Mouse (Mus musculus): Measurements from ENCODE around the gene Elac2.

The Elac2 gene

GRCm38 (mm10) chr11:64978720-64979488 is at the start of gene Elac2:
TSS of gene Elac2 (plus strand) at chr11:64979038.
- peak; percentile 99 for DNase-seq

- no peak for DNase-seq
Observed at GRCm38 (mm10) chr11:64929130-64929529, 49.7 kb upstream of the Elac2 start.

- no peak for DNase-seq
Observed at GRCm38 (mm10) chr11:64931060-64931770, 47.6 kb upstream of the Elac2 start.

DNA sequence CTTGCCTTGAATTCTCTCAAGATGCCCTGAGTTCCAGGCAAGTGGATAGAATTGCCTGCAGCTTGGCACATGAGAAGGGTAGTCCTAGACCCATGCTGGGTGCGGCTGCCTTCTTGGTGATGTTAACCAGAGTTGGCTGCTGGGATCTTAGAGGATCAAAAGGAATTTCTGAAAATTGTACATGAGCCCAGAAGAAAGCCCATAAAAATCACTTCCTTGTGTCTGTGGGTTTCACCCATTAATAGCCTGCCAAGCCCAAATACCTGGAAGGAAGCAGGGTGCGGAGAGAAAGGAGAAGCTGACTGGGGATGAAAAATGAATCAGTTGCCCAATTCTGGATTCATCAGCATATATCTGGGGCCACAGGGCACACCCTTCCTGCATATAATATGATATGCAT is 41.6 kb upstream of the Elac2 start:
- no peak for DNase-seq

- no peak for DNase-seq
Observed at GRCm38 (mm10) chr11:64941193-64941592, 37.6 kb upstream of the Elac2 start.

DNA sequence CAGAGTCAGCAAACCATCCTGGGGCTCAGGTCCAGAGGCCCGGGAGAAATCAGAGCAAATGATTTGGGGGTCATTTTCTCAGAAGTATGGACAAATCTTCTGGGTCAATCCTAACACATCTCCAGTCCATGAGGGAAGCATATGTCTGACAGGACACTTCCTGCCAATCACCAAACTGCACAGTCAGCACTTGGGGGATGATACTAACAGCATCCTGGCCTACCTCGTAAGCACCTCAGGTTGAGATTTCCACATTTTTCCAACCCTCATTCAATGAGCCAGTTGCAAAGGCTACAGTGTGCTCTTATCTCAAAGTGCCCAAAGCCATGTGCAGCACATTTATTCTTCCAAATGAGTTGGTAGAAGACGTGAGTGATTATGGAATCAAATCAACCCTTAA is 29.1 kb upstream of the Elac2 start:
- no peak for DNase-seq

GRCm38 (mm10) chr11:64956962-64957729 is 21.7 kb upstream of the Elac2 start:
- DNase-seq = no peak

DNA sequence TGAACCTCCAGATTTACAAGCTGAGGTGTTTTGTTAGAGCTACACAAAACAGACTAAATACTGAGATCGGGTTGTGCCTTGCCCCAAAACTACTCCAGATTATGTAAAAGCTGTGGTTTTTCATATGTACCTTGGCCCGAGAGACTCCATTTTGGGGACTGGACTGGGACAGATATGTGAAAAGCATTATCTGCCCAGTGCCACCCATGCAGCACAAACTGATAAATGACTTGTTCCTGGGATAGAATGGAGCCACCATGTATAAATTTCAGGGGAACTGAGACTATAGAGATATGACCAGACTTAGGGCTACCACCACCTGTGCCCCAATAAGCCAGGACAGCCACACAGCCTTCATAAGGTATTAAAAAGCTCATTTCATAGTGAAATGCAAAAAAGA is 16.2 kb upstream of the Elac2 start:
- DNase-seq = no peak

- DNase-seq = peak; percentile 61
Observed at GRCm38 (mm10) chr11:64968507-64968906, 10.3 kb upstream of the Elac2 start.

DNA sequence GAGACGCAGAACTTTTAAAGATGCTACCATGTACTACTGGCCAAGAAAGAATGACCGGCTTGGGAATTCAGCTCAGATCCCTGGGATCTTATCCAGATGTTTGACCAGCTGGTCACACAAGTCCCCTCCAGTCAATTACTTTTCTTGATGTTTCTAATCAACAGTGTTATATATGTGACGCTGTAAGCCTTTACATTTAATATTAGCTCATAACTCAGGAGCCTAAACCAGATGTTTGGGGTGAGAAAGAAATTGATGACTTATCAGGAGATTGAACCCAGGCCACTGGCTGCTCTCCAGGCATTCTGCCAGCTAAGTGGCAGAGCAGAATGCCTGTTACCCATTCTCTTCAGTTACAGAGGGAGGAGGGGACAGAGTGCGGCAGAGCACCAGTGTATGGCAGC is 9.9 kb upstream of the Elac2 start:
- no peak for DNase-seq

GRCm38 (mm10) chr11:64971471-64971988 is 7.3 kb upstream of the Elac2 start:
- DNase-seq = no peak

- no peak for DNase-seq
Observed at GRCm38 (mm10) chr11:64972418-64972817, 6.4 kb upstream of the Elac2 start.

GRCm38 (mm10) chr11:64979489-64979845 is 629 bp downstream of the Elac2 start:
- no peak for DNase-seq

DNA sequence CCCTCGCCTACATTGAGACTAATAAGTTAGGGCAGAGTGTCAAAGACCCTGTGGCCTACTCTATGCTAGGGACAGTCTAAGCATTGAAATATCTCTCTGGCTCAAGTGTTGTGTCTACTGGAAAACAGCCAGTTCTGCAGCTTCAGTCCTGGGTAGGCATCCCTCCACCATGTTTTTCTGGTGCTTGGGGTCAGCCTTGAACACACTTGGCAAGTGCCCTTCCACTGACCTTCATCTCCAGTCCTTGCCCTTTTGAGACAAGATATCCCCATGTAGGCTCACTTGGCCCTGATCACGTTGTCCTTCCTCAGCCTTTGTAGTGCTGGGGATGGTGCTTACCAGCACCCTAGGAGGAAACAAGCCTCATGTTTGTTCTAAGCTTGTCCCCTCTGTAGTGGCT is 9.7 kb downstream of the Elac2 start:
- DNase-seq = no peak

DNA sequence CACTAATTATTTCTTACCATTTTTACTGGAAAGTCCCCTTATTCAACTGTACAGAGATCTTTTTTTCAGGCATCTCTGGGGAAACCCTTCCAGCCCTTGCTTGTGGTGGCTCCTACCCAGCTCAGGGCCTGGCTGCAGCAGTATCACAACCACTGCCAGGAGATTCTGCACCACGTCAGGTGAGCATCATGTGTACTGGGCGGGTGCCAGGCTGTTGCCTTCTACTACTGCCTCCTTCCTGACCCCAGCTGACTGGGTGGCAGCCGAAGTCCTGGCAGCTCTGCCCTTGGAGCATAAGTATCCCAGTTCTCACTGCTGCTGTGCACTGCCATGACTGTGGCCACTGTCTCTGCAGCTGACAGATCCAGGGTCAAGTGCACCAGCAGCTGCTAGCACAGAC is 19.6 kb downstream of the Elac2 start:
- DNase-seq = peak; percentile 71

- no peak for DNase-seq
Observed at GRCm38 (mm10) chr11:64999685-65000084, 20.8 kb downstream of the Elac2 start.

GRCm38 (mm10) chr11:65001729-65002128 is 22.9 kb downstream of the Elac2 start:
- no peak for DNase-seq

- no peak for DNase-seq
Observed at GRCm38 (mm10) chr11:65003611-65004010, 24.8 kb downstream of the Elac2 start.

DNA sequence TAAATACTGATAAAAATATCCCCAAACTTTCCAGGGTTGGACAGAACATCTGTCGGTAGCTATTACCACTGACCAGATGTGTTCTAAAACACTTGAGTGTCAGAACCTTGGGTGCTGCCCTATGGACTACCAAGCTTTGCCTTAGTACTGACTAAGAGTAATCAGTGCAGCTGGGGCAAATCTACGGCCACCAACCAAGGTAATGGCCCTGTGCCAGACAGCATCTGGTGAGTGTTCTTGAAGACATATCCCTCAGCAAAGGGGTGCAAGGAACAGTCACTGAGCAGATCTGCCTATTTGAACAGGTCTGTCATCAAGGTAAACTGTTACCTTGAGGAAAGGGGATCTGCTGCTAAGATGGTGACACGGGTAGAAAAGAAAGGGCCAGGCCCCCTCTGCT is 26.0 kb downstream of the Elac2 start:
- no peak for DNase-seq

DNA sequence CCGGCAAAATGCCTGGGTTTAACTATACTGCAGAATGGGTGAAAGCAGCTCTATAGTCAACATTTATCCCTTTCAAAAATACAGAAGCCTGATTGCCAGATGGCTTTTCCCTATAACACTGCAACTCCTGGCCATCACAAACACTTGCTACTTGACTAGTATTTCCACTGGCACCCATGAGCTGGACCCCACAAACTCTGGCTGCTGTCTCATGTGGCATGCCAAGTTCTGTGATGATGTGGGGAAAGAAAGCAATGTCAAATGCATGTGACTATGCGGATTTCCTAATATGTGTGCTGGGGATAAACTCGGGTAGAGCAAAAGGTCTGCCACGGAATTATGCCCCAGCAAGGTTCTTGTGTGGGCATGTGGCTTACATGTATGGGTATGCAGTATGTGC is 27.2 kb downstream of the Elac2 start:
- DNase-seq = no peak

GRCm38 (mm10) chr11:65013906-65014305 is 35.1 kb downstream of the Elac2 start:
- peak; percentile 39 for DNase-seq

DNA sequence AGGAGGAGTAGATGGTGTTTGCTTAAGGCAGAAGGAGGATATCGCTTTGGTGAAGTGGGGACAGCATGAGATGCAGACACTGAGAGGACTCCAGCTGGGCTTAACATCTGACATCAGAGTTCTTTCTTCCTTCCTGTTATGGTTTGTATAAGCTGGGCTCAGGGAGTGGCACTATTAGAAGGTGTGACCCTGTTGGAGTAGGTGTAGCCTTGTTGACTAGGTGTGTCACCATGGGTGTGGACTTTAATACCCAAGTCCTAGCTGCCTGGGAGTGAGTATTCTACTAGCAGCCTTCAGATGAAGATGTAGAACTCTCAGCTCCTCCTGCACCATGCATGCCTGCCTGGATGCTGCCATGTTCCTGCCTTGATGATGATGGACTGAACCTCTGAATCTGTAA is 37.9 kb downstream of the Elac2 start:
- no peak for DNase-seq

DNA sequence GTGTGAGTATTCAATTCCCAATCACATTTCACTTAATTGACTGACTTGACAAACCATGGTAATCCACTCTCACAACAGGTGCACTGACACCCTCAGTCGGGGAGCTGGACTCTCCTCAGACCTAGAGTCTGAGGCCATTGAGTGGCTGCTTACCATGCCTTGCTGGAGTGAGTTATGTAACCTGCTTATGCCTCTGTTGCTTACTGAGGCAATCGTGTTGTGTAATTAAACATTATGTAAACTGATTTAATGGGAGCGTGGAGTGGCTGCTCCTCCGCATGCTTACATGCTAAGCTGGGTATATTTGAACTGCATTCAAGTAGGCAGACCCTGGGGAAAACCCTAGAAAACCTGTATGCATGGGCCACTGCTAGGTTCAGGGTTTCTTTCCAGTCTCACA is 41.9 kb downstream of the Elac2 start:
- no peak for DNase-seq

DNA sequence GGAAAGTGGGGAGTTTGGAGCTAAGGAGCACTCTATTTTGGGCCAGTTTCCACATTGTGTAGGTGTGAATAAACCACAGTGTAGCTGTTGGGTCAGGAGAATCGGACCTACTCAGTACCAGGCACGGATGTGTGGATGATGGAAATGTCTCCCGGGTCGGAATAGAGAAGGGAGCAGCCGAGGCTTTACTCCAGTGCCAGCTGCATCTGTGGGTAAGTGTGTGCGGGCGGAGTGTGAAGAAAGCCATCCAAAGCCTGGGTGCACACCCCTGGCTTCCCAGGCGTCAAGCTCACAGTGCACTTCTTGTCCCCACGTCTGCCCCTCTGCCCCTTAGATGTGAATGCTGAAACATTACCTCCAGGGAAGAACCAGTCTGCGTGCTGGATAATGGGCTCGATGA is 43.9 kb downstream of the Elac2 start:
- no peak for DNase-seq
